Mouse (Mus musculus): Measurements from ENCODE around the gene Best1. TPM values are rescaled to one million over a fixed set of nuclear protein-coding genes. Genes with fewer than 3 reads are reported as not detected.

Best1 gene
- 1.1 and 1.4 TPM in 2 replicates for polyA plus RNA-seq (2016; fragmentation: Nextera tagmentation; extraction: Ambion mirVana)

- H3K4me3 ChIP-seq (replicated peaks), result no peak within 1 kb of the TSS
- H3K27me3 ChIP-seq, result no peaks in the 10 kb centered on the region
- no peaks in the 10 kb centered on the region for H3K36me3 ChIP-seq (replicated peaks)
- no peak for ATAC-seq (ENCODE audit: low FRiP score)
- H3K9ac ChIP-seq, result no peak within 1 kb of the TSS
- WGBS, result 80% methylated on average over 7 of the region's 7 CpGs
- no peak within 1 kb of the TSS for H3K4me2 ChIP-seq
- H3K4me1 ChIP-seq, result no peaks in the 10 kb centered on the region
- no peaks in the 10 kb centered on the region for H3K9me3 ChIP-seq
- H3K27ac ChIP-seq, result no peak within 1 kb of the TSS
Observed at GRCm38 (mm10) chr19:10001206-10001969, at the start of gene Best1, which contains the start of gene Rab3il1. TSS of gene Best1 (minus strand) at chr19:10001633. TSS of gene Rab3il1 (plus strand) at chr19:10001669.

- 89% methylated on average over 2 of the region's 2 CpGs for WGBS
- no peak for ATAC-seq (ENCODE audit: low FRiP score)
Observed at GRCm38 (mm10) chr19:10050438-10050837, 49.0 kb upstream of the Best1 start.

GRCm38 (mm10) chr19:10049533-10049932 lies 48.1 kb upstream of the Best1 start:
- no peak overlapping the region for H3K27ac ChIP-seq
- no peak overlapping the region for H3K4me3 ChIP-seq (replicated peaks)
- no peak for ATAC-seq (ENCODE audit: low FRiP score)

More at GRCm38 (mm10) chr19:10050438-10050837, 49.0 kb upstream of the Best1 start:
- Histone ChIP-seq H3K27me3 (no peaks in the 10 kb centered on the region), H3K9me3 (no peaks in the 10 kb centered on the region), H3K4me3 (replicated peaks) (no peak overlapping the region), H3K4me1 (no peaks in the 10 kb centered on the region), H3K36me3 (replicated peaks) (no peaks in the 10 kb centered on the region), H3K4me2 (no peak overlapping the region), H3K27ac (no peak overlapping the region), H3K9ac (no peak overlapping the region)

DNA sequence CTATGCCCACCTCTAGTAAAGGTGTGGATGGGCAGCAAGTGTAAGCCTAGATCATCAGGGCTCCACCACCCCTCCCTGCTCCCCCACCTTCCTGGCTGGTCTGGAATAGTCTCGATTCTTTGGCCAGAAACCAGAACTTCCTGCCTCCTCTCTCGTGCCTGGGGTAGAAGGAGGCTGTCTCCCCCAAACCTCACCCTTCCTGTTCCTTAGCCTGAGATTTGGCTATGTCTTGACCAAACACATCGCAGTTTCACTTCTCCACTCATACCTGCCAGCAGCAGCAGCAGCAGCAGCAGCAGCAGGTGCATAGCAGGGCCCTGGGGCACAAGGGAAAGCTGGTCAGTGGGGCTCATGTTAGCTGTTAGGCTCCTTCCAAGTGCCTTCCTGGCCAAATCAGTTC lies 45.5 kb upstream of the Best1 start:
- no peak overlapping the region for H3K27ac ChIP-seq
- no peaks in the 10 kb centered on the region for H3K36me3 ChIP-seq (replicated peaks)
- 71% methylated on average over 3 of the region's 3 CpGs for WGBS
- peaks cover 17% of the 10 kb centered on the region; the same call in 1 of the 2 replicates for H3K27me3 ChIP-seq
- no peak overlapping the region for H3K4me2 ChIP-seq
- no peak overlapping the region for H3K9ac ChIP-seq
- H3K4me1 ChIP-seq, result peaks cover 7% of the 10 kb centered on the region
- H3K9me3 ChIP-seq, result no peaks in the 10 kb centered on the region
- no peak for ATAC-seq (ENCODE audit: low FRiP score)
- no peak overlapping the region for H3K4me3 ChIP-seq (replicated peaks)

More at GRCm38 (mm10) chr19:10049533-10049932, 48.1 kb upstream of the Best1 start:
- H3K4me1 ChIP-seq, result no peaks in the 10 kb centered on the region
- no peaks in the 10 kb centered on the region for H3K9me3 ChIP-seq
- no peaks in the 10 kb centered on the region for H3K27me3 ChIP-seq
- no peaks in the 10 kb centered on the region for H3K36me3 ChIP-seq (replicated peaks)
- H3K9ac ChIP-seq, result no peak overlapping the region
- no peak overlapping the region for H3K4me2 ChIP-seq

DNA sequence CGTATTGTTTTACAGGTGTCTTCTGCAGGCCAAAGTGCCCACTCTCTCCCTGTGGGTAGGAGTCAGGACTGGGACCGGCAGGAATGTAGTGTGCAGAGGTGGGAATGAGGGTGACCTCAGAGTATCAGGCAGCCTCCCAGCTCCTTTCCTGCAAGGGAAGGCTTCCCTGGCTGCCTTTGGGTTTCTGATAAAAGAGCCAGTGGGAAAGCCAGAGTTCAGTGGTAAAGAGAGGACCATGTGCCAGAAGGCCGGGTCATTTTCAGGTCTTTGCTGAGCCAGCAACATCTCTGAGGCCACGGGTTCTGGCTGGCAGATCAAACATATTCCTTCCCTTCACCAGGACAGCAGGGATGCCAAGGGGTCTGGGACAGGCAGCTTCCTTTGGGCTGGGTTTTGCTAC lies 44.9 kb upstream of the Best1 start:
- peaks cover 12% of the 10 kb centered on the region for H3K4me1 ChIP-seq
- no peak overlapping the region for H3K9ac ChIP-seq
- no peaks in the 10 kb centered on the region for H3K36me3 ChIP-seq (replicated peaks)
- H3K4me3 ChIP-seq (replicated peaks), result no peak overlapping the region
- WGBS, result 74% methylated on average over 4 of the region's 4 CpGs
- ATAC-seq (ENCODE audit: low FRiP score), result no peak
- H3K27me3 ChIP-seq, result peaks cover 17% of the 10 kb centered on the region; the same call in 1 of the 2 replicates
- H3K27ac ChIP-seq, result no peak overlapping the region
- no peaks in the 10 kb centered on the region for H3K9me3 ChIP-seq
- no peak overlapping the region for H3K4me2 ChIP-seq

DNA sequence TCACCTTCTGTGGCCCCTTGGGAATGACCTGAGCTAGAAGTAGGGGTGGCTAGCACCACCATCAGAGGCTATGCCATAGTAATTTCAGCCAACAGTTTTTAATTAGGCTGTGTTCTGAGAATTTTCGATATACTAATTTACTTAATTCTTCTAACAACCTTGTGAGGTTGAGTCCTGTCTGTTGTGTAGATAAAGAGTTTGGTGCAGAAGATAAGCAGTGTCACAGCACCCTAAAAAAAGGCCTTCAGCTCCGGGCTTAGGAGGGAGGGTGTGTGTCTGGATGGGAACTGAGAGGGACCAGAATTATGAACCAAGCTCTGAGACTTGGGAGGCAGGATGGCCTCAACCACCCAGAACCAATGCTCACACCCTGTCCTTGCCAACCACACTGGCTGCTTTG lies 44.3 kb upstream of the Best1 start:
- H3K4me2 ChIP-seq, result no peak overlapping the region
- H3K27ac ChIP-seq, result no peak overlapping the region
- H3K4me1 ChIP-seq, result peaks cover 18% of the 10 kb centered on the region
- H3K27me3 ChIP-seq, result peaks cover 17% of the 10 kb centered on the region; the same call in 1 of the 2 replicates
- no peak overlapping the region for H3K9ac ChIP-seq
- WGBS, result 85% methylated on average over 2 of the region's 2 CpGs
- no peak overlapping the region for H3K4me3 ChIP-seq (replicated peaks)
- H3K9me3 ChIP-seq, result no peaks in the 10 kb centered on the region
- ATAC-seq (ENCODE audit: low FRiP score), result no peak
- H3K36me3 ChIP-seq (replicated peaks), result no peaks in the 10 kb centered on the region

GRCm38 (mm10) chr19:10043643-10044042 lies 42.2 kb upstream of the Best1 start:
- H3K9me3 ChIP-seq, result no peaks in the 10 kb centered on the region
- peaks cover 25% of the 10 kb centered on the region for H3K4me1 ChIP-seq
- H3K9ac ChIP-seq, result no peak overlapping the region
- peaks cover 26% of the 10 kb centered on the region for H3K27me3 ChIP-seq
- no peak overlapping the region for H3K4me3 ChIP-seq (replicated peaks)
- no peak overlapping the region for H3K27ac ChIP-seq
- H3K36me3 ChIP-seq (replicated peaks), result no peaks in the 10 kb centered on the region
- no peak overlapping the region for H3K4me2 ChIP-seq
- ATAC-seq (ENCODE audit: low FRiP score), result no peak

DNA sequence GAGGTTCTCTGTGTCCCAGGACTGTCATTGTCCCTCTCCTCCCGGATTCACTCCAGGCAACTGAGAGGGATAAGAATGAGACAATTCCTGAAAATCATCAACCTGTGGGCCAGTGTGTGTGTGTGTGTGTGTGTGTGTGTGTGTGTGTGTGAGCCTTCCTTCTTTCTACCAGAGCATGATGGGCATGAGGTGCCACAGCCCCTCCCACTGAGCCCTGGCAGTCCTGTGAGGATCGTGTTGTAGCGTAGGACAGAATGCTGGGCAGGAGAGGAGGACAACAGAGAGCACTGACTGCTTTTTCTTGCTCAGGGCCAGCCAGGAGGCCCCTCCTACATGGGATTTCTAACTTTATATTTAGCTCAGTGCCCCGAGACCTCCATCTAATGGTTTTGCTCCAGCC lies 41.4 kb upstream of the Best1 start:
- no peak overlapping the region for H3K4me2 ChIP-seq
- WGBS, result 89% methylated on average over 4 of the region's 4 CpGs
- peaks cover 26% of the 10 kb centered on the region for H3K4me1 ChIP-seq
- no peaks in the 10 kb centered on the region for H3K9me3 ChIP-seq
- no peak overlapping the region for H3K27ac ChIP-seq
- H3K9ac ChIP-seq, result no peak overlapping the region
- peaks cover 26% of the 10 kb centered on the region for H3K27me3 ChIP-seq
- H3K4me3 ChIP-seq (replicated peaks), result no peak overlapping the region
- no peaks in the 10 kb centered on the region for H3K36me3 ChIP-seq (replicated peaks)
- ATAC-seq (ENCODE audit: low FRiP score), result no peak

- Histone ChIP-seq H3K27ac (no peak overlapping the region), H3K9me3 (no peaks in the 10 kb centered on the region), H3K9ac (peak overlapping the region; percentile 72; the same call in 1 of the 2 replicates), H3K27me3 (peaks cover 26% of the 10 kb centered on the region), H3K4me2 (peak overlapping the region; percentile 98), H3K4me3 (replicated peaks) (peak overlapping the region; percentile 61), H3K36me3 (replicated peaks) (no peaks in the 10 kb centered on the region), H3K4me1 (peaks cover 26% of the 10 kb centered on the region)
- no peak for ATAC-seq (ENCODE audit: low FRiP score)
- WGBS, result 55% methylated on average over 6 of the region's 6 CpGs
Observed at GRCm38 (mm10) chr19:10042232-10042631, 40.8 kb upstream of the Best1 start.

GRCm38 (mm10) chr19:10041388-10042148 lies 40.1 kb upstream of the Best1 start, which contains the start of gene Fads3:
TSS of gene Fads3 (plus strand) at chr19:10041569.
- H3K4me1 ChIP-seq, result peaks cover 26% of the 10 kb centered on the region
- WGBS, result under 1% methylated on average over 69 of the region's 69 CpGs
- H3K27ac ChIP-seq, result 0 out of 2 replicates have a peak within 1 kb of the TSS, but pooled peaks have one; percentile 13
- peak within 1 kb of the TSS; percentile 61 for H3K4me3 ChIP-seq (replicated peaks)
- peaks cover 26% of the 10 kb centered on the region for H3K27me3 ChIP-seq
- H3K9me3 ChIP-seq, result no peaks in the 10 kb centered on the region
- peak within 1 kb of the TSS; percentile 98 for H3K4me2 ChIP-seq
- ATAC-seq (ENCODE audit: low FRiP score), result peak; percentile 92
- H3K36me3 ChIP-seq (replicated peaks), result no peaks in the 10 kb centered on the region
- peak within 1 kb of the TSS; percentile 72 for H3K9ac ChIP-seq

DNA sequence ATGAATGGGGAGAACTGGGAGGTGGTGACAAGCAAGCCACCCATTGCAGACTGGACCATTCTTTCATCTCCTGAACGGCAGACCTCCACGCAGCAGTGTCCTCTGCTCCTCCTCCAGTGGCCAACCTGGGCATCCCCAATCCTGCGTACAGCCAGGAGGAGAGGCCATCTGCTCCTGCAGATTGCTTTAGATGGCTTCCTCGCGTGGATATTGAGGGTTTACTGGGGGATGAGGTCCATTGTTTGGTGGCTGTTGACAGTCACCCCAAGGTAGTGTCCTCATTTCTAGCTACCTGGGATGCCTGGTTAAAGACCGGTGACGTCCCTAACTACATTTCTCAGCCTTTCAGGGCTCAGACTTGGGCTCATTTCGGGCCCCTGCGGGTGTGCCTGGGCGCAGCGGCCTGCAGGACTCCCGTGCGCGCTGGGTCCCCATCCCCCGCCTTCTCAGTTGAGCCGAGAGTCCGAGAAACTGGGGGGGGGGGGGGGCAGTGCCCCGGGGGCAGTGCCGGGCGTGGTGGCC lies 39.5 kb upstream of the Best1 start:
- H3K27ac ChIP-seq, result 0 out of 2 replicates have a peak overlapping the region, but pooled peaks have one; percentile 13
- peak overlapping the region; percentile 61 for H3K4me3 ChIP-seq (replicated peaks)
- no peaks in the 10 kb centered on the region for H3K9me3 ChIP-seq
- peak overlapping the region; percentile 98 for H3K4me2 ChIP-seq
- peaks cover 26% of the 10 kb centered on the region for H3K27me3 ChIP-seq
- peaks cover 26% of the 10 kb centered on the region for H3K4me1 ChIP-seq
- WGBS, result 5% methylated on average over 20 of the region's 20 CpGs
- H3K36me3 ChIP-seq (replicated peaks), result no peaks in the 10 kb centered on the region
- ATAC-seq (ENCODE audit: low FRiP score), result no peak; the same call in 1 of the 2 replicates
- H3K9ac ChIP-seq, result peak overlapping the region; percentile 72

- Histone ChIP-seq H3K27ac (no peak overlapping the region), H3K9me3 (no peaks in the 10 kb centered on the region), H3K4me1 (peaks cover 26% of the 10 kb centered on the region), H3K9ac (no peak overlapping the region), H3K4me3 (replicated peaks) (no peak overlapping the region), H3K27me3 (peaks cover 29% of the 10 kb centered on the region), H3K36me3 (replicated peaks) (no peaks in the 10 kb centered on the region), H3K4me2 (no peak overlapping the region)
- WGBS, result 89% methylated on average over 2 of the region's 2 CpGs
- ATAC-seq (ENCODE audit: low FRiP score), result no peak
Observed at GRCm38 (mm10) chr19:10039615-10040014, 38.2 kb upstream of the Best1 start.
